Mouse (Mus musculus): Measurements from ENCODE around the gene Kcnk13.

DNA sequence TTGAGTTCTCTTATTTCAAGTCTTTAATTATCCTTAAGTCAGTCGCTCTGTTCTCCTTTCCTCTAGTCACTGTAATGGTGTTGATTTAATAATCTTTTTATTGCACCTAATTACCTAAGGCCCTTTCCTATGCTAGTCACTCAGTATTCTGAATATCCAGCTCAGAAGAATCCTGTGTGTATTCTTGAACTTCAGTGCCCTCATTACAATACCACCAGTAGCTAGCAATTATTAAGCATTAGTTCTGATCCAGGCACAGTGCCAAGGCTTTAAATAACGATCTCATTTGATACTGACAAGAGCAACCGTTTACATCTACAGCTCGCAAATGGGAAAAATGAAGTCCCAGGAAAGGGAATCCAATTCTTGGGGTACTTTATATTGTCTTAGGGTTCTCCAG lies 111.4 kb downstream of the Kcnk13 start:
- TF ChIP-seq POLR2A (IDR thresholded peaks at IDR 0.05; ENCODE audit: low read depth, low read length): no peak
- no peak for TF ChIP-seq TCF12 (IDR thresholded peaks at IDR 0.05; ENCODE audit: low read depth, low read length)
- no peak for TF ChIP-seq CHD1 (IDR thresholded peaks at IDR 0.05; ENCODE audit: low read depth, low read length)
- no peak for TF ChIP-seq MYC (IDR thresholded peaks at IDR 0.05; ENCODE audit: low read depth, low read length)
- no peak for TF ChIP-seq CTCF (conservative IDR thresholded peaks at IDR 0.05 in 1 of 2, IDR thresholded peaks at IDR 0.05 in 1 of 2; ENCODE audit: low read depth in 2 of 2, low read length in 2 of 2)
- TF ChIP-seq ELF1 (IDR thresholded peaks at IDR 0.05; ENCODE audit: low read depth, low read length): no peak

Data from CH12.LX (cell line).